Mouse (Mus musculus): ENCODE data around the gene Gm8220. TPM values are rescaled to one million over a fixed set of nuclear protein-coding genes. Genes with fewer than 3 reads are reported as not detected.

Gene Gm8220
- not detected for total RNA-seq (2023)

GRCm38 (mm10) chr14:44285280-44285679 lies at the start of gene Gm8220:
Gm8220 (plus strand) TSS chr14:44285580.

GRCm38 (mm10) chr14:44338484-44338883 lies 53.1 kb downstream of the Gm8220 start, which contains the start of gene Gm5930:
Gm5930 (minus strand) TSS chr14:44338584.

Other genes starting within 250 kb of the Gm8220 start
- not detected for gene Ear2, start 182.9 kb upstream of the Gm8220 start, total RNA-seq (2023)
- not detected for gene Gm3327, start 161.7 kb upstream of the Gm8220 start, total RNA-seq (2023)
- gene Gm8212, start 87.9 kb upstream of the Gm8220 start, total RNA-seq (2023): not detected
- not detected for gene 4930503E14Rik, start 72.3 kb upstream of the Gm8220 start, total RNA-seq (2023)
- not detected for gene Gm5930, start 53.0 kb downstream of the Gm8220 start, total RNA-seq (2023)
- not detected for gene Gm8229, start 79.8 kb downstream of the Gm8220 start, total RNA-seq (2023)
- gene Gm3371, start 125.1 kb downstream of the Gm8220 start, total RNA-seq (2023): not detected
- gene Gm8232, start 148.1 kb downstream of the Gm8220 start, total RNA-seq (2023): not detected
- gene BC061237, start 206.9 kb downstream of the Gm8220 start, total RNA-seq (2023): not detected
- not detected for gene Gm17093, start 232.7 kb downstream of the Gm8220 start, total RNA-seq (2023)

All from B cell, adult 67 days (primary cell).